Mouse (Mus musculus): ENCODE results near the gene Foxc1.

Gene Foxc1

DNA sequence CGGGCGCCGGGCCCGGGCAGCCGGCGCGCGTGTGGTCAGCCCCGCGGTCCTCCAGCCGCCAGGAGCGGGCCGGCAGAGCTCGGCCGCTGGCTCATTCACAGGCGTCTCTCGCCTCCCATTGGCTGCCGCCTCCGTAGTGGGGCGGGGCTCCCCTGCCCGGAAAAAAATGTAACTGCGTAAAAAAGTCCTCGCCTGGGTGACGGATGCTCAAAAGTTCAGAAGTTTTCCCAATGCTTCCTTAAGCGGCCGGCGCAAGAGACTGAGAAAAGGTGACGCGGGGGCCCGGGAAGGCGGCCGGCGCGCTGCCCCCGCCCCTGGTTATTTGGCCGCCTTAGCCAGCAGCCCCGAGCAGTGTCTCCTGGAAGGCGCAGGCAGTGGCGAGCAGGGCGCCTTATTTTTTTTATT is at the start of gene Foxc1:
Foxc1 (plus strand) TSS at position 206 of the 405 bp plus-strand sequence.
- DNase-seq = peak; percentile 94

DNA sequence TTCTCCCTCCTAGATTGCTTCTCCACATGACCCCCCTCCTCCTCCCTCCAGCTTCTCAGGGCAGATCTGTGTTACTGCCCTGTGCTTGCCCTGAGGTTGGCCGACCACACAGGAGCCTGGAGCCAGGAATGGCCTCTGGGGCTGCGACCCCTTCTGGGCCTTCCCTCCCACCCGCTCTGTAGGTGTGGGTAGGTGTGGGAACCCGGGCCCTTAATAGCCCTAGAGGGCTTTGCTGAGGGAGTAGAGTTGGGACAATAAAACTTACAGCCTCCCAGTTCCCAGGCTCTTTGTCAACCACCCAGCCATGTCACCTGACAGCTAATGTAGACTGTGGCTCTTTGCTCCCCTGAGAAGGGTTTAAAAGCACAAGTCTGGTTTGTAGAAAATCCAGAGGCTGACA is 46.0 kb upstream of the Foxc1 start:
- DNase-seq = peak; percentile 32

DNA sequence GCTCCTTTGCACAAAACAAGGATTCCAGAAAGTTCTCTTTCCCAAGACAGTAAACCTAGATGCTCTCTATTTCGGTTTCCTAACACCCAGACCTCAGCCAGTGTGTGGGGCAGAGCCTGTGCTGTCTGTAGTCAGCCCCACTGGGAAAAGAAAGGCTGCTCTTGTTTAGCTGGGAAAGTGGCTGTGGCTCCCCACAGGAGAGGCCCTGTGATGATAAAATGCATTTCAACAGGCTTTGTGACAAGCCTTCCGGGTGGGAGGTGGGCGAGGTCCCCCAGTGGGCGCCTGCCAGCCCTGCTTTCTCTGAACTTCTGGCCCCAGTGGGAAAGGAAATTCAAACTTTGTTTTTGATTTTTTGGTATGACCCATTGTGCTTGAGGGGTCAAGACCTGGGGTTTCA is 45.4 kb upstream of the Foxc1 start:
- no peak for DNase-seq

DNA sequence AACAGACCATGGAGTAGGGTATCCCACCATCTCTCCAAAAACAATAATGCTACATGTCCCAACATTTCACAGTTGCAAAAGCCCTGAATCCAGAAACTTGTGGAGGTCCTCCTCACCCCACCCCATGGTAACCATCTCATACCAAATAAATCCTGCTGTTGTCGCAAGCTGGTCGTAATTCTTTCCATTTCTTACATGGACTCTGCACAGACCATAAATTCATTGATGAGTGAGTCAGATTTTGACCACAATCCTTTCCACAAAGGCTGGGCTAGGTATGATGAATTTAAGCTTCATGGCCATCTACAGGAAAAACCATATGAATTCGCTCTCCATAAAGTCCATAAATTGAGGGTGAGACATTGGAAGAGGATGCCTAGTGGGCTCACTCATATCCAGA is 42.0 kb upstream of the Foxc1 start:
- no peak for DNase-seq

DNA sequence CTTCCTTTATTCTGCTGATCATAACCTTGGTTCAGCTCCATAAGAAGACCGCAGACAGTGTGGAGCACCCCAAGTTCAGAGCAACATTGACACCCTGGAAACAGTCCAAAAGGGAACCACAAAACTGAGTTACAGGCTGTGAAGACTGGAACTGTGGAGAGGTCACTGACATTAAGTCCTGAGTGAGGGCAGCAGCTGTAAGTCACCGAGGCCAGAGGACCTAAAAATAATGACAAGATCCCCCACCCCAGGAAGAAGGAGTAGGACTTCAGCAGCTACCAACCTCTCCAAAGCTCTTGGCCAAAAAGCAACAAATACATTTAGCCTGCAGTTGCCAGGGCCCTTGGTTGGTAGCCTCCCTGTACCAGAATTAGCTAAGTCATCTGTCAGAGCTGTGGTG is 40.9 kb upstream of the Foxc1 start:
- no peak for DNase-seq

DNA sequence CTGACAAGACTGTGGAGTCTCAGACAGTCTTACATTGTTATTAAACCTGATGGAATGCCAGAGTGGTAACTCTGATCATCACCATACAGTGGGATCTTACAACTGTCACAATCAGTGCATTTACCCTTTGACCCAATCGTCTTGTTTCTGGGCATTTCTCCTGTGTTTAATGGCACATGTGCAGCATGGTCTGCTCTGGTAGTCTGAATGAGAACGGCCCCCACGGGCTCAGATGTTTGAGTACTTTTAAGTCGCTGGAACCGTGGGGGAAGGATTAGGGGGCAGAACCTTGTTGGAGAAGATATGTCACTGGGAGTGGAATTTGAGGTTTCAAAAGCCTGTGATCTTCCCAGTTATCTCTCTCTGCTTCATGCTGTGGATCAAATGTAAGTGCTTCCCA is 33.6 kb upstream of the Foxc1 start:
- DNase-seq = no peak

DNA sequence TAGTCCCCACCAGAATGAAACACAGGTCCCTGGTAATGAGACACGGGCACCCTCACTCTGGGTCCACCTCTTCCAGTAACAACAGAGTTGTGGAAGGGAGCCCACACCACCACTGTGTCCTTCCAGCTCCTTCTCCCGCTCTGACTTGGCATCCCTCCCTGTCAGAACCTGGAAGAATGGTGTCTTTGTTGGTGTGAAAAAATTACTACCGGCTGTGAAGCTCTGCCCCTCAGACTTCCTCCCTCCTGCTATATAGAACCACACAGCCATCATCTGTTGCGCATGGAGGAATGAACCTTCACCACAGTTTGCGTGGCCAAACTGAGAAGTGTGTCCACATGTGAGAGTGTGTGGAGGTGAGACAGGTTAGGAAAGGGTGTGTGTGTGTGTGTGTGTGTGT is 30.7 kb upstream of the Foxc1 start:
- DNase-seq = no peak

DNA sequence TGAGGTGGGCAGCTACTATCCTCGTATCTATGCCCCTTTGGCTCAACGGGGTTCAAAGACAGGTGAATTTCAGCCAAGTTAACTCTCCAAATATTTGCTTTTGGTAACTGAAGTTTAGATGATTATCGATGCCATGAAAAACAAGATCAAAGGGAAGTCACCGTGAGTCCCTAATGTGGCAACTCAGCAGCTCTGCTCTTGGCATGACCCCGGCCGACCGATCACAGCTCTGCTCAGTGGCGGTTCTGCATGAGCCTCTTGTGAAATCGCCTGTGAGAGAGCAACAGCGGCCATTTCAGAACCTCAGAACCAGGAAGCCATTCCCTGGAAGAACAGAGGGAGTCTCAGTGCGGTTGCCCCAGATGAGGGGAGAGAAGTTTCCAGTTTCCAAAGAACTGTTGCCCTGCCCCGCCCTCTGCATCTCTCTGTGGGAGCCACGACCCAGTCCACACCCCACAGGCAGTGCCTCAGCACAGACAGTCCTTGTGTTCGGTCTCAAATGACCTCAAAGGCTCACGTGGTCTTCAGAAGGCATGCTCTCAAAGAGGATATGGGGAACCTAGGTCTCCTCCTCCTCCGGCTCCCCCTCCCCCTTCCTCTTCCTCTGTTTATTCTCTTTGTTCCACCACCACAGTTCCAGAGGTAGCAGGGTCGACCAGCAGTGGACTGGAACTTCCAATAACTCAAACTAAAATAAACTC is 27.0 kb upstream of the Foxc1 start:
- no peak for DNase-seq

DNA sequence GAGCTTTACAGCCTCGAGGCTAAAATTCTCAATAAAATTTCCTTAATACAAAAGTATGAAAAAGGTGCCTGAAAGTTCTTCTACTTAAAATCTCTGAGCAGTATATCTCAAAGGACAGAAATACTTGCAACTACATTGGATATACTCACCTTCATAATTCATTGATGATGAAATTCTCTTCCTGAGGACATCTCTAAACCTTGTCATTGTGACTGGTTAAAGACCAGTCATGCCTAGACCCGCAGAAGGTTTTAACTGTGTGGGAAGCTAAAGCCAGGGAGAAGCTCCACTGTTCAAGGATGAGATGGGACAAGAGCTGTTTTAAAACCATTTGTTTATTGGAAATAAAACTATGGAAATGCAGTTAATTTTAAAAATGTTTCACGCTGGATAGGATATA is 26.1 kb upstream of the Foxc1 start:
- DNase-seq = no peak

DNA sequence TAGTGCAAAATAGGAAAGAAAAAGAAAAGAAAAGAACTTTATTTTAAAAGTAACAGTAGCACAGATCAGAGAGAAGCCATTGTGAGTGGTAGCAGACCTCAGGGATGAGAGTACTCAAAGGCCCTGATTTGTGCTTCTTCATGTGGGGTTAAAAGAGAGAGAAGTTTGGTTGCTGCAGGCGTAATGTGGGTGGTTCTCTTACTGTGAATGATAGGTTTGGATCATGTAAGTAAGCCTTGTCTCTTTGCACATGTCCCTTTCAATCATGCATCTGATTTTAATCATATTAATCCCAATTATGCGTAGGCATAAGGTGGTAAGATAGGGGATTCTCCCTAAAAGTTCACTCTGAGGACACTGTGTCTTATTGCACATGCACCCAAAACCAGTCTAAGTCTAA is 24.4 kb upstream of the Foxc1 start:
- DNase-seq = no peak

DNA sequence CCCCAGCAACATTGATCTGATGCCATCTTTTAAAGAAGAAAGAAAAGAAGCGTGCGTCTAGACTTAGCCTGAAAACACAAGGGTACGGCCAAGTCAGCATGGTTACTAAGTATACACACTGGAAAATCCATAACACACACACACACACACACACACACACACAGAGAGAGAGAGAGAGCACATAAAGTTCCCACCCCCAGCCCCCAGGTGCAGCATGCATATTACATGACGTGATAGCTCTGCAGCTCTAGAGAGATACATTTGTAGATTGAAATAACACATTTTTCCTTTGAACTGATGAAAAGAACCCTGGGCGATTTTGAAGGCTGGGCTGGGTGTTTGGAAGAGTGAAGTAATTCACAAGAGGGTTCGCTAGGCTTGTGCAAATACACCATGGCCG is 21.7 kb upstream of the Foxc1 start:
- no peak for DNase-seq

DNA sequence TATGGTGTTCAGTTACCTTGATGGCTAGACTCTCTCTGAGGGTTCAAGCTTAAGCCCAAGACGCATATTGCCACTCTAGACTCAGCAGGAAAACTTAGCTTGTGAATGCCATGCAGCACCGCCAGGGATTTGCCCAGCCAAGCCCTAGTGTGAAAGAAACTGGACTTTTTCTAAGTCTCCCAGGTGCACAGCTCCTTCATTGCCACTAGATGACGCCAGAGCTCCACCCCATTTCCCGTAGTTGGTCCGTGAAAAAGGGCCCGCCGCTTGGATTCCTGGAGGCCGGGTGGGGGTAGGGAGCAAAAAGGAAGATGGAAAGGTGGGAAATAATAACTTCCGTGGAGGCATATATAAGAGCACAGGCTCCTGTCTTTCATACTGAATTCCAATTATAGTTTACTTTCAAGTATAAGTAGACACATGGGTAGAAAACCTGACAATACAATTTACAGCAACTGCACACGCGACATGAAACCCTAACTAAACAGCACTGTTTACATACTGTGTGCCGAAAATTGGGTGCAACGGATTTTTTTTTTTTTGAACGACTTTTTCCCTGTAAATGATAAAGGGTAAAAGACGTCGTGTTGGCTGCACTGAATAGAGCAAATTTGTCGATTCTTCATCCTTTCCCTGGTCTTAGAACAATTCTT is 13.8 kb upstream of the Foxc1 start:
- DNase-seq = peak; percentile 86

DNA sequence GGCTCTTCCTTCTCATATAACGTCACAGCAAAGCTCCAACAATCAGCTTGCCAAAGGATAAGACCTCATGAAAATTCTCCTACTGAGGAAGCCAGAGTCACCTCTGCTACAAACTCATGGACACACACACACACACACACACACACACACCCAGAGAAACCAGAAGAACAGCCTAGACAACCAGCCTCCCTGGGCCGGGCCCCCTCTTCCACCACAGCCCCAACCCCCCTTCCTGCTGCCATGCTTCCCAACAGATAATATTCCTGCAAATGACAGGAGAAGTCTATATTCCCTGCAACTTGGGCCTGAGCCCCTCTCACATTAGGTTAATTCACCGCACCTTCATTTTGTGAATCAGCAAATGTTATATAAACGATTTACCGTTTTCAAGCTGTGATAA is 13.3 kb upstream of the Foxc1 start:
- DNase-seq = no peak

DNA sequence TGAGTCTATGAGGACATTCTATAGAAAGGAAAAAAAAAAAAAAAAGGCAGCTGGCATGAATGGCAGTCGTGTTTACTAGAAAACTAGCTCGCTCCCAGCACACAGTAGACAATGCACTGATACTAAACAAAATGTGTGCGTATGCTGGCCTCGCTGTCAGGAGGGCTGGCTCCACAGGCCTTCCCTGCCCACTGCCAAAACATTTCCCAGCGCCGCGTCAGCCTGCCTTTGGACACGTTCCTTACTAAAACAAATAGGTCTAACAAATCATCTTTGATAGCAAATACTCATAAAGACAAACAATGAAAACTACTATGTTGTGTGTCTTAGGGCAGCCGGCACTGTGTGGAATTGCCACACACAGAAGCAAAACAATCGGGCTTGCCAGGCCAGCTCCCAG is 9.1 kb upstream of the Foxc1 start:
- DNase-seq = peak; percentile 11

DNA sequence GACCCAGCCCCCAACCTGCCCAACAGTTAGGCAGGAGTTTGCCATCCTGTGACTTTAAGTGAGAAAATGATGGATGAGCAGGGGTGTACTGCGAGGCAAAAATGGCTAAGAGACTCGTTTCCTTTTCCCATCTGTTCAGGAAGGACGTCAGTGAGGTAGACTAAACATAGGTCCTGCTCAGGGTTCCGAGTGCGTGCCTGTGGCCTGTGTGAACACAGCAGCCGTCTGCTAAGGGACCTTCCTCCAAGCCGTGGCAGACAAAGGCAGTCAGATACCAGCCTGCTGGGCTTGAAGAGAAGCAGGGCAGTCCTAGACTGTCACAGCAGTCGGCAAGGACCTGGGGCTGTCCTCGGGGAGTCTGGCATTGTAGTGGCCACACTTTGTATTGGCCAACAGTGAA is 8.4 kb upstream of the Foxc1 start:
- DNase-seq = peak; percentile 46

DNA sequence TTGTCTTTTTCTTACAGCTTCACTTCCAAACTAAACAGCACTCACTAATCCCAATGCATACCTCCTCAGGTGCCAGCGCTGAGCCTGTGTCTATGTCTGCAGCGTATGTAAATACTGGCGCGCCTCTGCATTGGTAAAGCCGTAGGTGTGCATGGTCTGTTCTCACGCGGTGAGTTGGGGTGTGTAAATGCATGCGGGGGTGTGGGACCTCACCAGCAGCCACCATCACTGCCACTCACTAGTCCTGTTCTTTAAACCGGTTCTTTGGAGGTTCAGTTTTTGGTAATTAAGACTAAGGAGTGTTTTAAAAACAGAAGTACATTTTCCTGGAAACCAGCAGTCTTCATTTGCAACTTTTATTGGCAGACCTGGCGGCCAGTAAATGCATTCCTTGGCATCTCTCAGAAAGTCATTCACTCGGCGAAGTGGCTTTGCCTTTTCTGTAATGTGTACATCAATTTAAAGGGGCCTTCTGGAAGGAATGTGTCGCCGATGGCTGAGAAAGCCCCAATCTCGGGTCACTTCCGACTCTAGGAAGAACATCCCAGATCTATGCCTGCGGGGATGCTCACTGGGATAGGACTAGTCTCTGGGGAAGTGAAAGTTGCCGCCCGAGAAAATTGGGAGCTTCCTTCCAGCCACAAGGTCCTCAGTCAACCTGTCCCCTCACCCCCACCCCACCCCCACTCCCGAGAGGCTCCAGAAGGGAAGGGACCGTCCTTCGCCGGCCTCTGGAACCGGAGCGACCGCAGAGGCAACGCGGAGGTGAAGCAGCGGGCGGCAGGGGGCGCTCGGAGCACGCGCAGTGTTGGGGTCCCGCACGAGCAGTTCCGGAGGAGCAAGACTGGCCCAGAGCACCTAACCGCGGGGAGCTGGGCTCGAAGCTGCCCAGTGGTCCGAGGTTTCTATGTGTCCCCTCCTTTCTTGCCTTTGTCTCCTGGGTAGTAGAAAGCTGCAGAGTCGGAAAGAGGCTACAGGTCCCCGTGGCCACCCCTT is 5.6 kb upstream of the Foxc1 start:
- DNase-seq = peak; percentile 91

DNA sequence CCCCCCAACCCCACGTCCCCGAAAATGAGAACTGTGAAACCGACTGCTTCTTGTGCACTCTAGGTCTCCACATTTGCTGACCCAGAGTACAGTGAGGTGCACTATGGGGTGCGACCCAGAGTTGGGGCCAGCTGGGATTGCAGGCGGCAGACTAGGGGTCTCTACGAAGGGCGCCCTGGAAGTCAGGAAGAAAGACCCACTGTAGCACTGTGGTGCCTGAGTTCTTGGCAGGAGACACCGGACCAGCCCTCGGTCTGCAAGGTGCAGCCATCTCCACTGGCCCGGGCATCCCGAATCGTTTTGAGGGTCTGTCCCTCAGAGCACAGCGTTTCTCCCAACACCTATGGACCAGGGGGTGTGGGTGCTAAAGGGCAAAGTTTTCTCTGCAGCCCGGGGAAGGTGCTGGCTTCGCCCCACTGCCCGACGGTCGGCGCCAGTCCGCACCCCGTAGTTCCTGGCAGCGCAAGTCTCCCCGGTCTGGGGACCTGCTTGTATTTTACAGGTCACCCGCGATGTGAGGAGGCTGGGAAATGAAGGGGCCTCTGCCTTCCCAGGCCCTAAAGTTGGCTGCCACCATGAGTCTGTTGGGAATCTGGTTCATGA is 4.6 kb upstream of the Foxc1 start:
- DNase-seq = peak; percentile 39

DNA sequence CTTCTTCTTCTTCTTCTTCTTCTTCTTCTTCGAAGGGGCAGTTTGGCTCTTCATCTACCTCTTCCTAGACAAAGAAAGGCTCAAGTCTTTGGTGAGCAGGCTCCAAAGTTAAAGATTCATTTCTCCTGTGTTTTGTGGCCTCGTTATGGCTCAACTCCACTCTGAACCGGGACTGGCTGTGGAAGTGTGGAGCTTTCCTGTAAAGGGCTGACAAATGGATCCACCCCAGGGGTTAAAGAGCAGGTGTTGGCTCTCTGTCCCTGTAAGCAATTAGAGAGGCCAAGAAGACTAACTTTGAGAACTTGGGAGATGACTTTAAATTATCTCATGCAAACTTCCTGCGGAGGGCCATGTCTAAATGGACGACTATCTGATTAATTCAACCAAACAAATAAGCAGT is 4.0 kb upstream of the Foxc1 start:
- peak; percentile 20 for DNase-seq

DNA sequence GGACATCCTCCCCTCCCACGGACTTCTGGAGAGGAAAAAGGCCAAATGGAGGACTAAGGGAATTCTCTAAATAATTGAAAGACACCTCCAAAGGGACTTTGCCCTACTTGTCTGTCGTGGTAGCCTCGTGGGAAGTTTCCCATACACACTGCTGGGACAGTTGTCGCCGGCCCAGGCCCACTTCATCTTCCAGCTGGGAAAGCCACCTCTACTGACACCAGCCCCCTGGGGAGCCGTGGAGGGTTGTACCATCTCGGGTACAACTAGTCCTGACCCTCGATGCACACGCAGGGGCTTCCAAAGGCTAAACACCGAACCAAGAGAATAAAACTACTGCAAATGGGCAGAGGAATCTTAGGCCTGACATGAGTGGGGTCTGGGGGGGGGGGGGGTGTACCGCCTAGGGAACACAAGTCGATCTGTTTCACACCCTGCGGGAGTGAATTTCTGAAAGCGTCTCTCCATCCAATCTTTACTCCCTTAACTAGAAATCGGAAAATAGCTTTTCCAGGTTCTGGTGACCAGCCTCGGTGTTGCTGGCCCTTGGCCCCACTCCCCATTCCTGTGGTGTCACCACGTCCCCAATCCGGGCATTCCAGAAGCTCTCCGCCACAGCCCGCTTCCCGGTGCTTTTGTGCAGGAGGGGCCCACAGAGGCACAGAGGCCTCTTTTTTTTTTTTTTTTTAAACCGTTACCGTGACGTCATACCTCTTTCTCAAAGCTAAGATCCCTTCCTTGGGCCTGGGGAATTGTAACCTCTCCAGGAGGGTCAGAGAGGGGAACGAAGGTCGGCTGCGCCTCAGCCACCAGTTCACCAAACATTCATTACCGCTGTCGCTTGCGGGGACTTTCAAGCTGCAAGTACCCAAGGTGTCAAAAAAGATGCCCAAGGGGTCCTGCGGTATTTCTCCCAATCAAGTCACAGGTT is 3.0 kb upstream of the Foxc1 start:
- DNase-seq = peak; percentile 58

DNA sequence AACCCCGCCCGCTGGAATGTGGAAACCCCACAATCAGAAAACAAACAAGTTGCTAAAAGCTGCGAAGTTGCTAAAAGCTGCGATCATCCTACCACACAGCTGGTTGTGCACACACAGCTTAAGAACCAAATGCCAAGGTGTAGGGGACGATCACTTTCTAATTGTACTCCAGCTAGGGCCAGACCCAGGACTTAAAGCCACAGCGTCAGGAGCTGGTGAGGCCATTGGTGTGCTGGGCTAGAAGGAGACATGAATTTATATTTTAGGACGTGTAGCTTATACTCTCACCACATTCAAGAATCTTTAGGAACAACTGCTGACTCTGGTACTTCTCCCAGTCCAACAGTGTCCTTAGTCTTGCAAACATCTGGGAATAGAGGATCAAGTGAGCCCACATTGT is 1.9 kb upstream of the Foxc1 start:
- DNase-seq = no peak

DNA sequence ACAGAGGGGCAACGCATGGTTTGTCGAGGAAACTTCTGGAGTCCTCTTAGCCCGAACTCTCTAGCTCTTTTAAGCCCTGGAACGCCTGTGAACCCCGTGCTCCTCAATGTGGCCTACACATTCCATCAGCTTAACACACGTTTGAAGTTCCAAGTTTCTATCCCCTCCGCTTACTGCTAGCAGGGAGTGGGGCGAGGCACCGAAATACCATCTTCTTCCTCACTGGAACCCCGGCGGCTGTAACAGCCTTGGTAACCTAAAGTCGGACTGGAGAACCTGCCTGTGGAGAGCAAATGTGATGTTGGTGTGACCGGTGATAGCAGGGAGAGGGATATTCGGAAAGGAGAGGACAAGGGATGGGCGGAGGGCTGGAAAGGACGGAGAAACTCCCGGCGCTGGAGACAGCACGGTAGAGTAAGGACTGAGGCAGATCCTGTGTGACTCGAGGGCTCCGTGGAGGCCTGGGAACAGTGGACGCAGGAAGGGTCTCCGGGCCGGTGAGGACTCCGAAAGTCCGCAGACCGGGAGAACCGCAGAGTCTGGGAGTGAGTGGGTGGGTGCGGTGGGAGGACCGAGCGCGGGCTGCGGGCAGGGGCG is 504 bp upstream of the Foxc1 start:
- DNase-seq = no peak
